Mouse (Mus musculus) intestine, embryonic 16.5 days (tissue): ENCODE measurements at regions not wholly inside any gene's neighbourhood (a gene's known extent, or its start where the extent isn't known, plus 50 kb on each side); places are given as distances from the start of the nearest gene placed in this dataset.

Experiments used
- ATAC-seq: fragments of 200-750 bp; cut with Nextera tagmentation; 2 replicates; pipeline ENCODE4 v1.8.0; 2017; ENCODE audit warnings: moderate TSS enrichment, moderate library complexity
- H3K27ac ChIP-seq: fragments of 300-500 bp; sonication (generic); 2 replicates; pipeline ENCODE4 v1.5.1; 2014; ENCODE audit warnings: mild to moderate bottlenecking, low read length
- H3K27me3 ChIP-seq: fragments of 300-500 bp; sonication (generic); replicated peaks from 2 replicates; pipeline ENCODE4 v1.6.1; 2014; ENCODE audit warnings: low read length, control low read depth, mixed read lengths; ENCODE audit not compliant: control insufficient read depth, insufficient read depth
- H3K36me3 ChIP-seq: fragments of 300-500 bp; sonication (generic); 2 replicates; pipeline ENCODE4 v1.6.1; 2014; ENCODE audit warnings: low read length, control low read depth; ENCODE audit not compliant: control insufficient read depth, insufficient read depth
- H3K4me1 ChIP-seq: fragments of 300-500 bp; sonication (generic); 2 replicates; pipeline ENCODE4 v1.6.1; 2014; ENCODE audit warnings: low read length, control low read depth, mixed read lengths; ENCODE audit not compliant: control insufficient read depth, insufficient read depth
- H3K4me2 ChIP-seq: fragments of 300-500 bp; sonication (generic); 2 replicates; pipeline ENCODE4 v1.6.1; 2014; ENCODE audit warnings: low read depth, low read length, control low read depth
- H3K4me3 ChIP-seq: fragments of 300-500 bp; sonication (generic); 2 replicates; pipeline ENCODE4 v1.5.1; 2014; ENCODE audit warnings: mild to moderate bottlenecking, low read length
- H3K9ac ChIP-seq: fragments of 300-500 bp; sonication (generic); 2 replicates; pipeline ENCODE4 v1.6.1; 2014; ENCODE audit warnings: low read depth, low read length
- H3K9me3 ChIP-seq: fragments of 300-500 bp; sonication (generic); 2 replicates; pipeline ENCODE4 v1.6.1; 2016; ENCODE audit warnings: low read length, control low read depth; ENCODE audit not compliant: control insufficient read depth
- WGBS: fragments of 180-500 bp; shearing (Covaris S2); extraction: QIAGEN DNeasy Blood & Tissue Kit; methylation state at CpG from one replicate; pipeline ENCODE4 v1.1.7; 2014; 5-methylcytosine and 5-hydroxymethylcytosine counted together

DNA sequence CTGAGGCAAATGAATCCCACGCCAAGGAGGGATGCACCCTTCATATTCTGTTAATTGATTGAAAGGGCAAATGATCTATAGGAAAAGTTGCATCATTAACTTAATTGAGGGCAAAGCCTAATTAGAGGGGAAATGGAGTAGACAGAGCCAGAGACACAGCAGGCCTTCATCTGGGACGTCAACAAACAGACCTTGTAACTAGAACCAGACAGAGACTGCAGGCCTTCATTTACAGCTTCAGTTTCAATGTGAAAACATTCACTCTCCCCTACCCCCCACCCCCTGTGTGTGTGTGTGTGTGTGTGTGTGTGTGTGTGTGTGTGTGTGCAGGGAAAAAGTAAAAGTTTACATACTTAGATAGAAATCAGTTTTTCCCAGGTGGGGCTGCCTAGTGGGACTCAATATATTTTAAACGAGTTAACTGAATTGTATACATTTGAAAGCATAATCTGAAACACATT lies 97.2 kb downstream of the Spry2 start:
- Histone ChIP-seq H3K4me1 (no peaks in the 10 kb centered on the region), H3K27ac (no peak overlapping the region), H3K4me2 (no peak overlapping the region), H3K27me3 (no peaks in the 10 kb centered on the region), H3K9me3 (no peaks in the 10 kb centered on the region), H3K4me3 (no peak overlapping the region), H3K9ac (no peak overlapping the region), H3K36me3 (no peaks in the 10 kb centered on the region)
- no peak for ATAC-seq
- 47% methylated on average over 3 of the region's 3 CpGs for WGBS

DNA sequence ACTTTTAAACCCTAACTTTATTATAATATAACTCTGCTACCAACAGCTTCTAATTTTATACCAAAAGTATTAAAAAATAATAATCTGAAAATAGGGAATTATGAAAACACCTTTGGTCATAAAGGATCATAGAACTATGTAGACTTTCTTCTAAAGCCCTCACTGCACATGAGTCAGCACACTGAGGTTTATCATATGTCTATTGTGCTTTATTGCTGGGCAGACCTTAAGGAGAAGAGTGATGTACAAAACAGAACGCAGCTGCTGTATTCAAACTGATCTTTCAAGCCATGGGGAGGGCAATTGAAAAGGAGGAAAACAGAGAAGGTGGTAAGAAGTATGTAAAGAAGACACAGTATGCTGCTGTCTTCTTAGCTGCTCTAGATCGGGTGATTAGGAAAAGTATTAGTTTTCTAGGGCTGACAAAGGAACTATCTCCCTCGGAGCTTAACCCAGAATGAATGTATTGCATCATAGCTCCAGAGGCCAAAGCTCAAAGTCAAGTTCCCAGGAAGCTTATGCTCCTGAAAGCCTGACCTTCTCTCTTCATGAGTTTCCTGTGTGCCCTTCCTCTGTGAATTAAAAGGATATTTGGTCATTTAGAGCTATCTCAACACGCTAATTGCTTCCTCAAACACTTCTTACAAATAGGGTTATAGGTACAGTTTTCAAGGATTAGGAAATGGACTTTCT lies 103.5 kb downstream of the Spry2 start:
- 63% methylated on average over 4 of the region's 4 CpGs for WGBS
- H3K4me1 ChIP-seq: 0 out of 2 replicates have a peak, but pooled peaks cover 2% of the 10 kb centered on the region

DNA sequence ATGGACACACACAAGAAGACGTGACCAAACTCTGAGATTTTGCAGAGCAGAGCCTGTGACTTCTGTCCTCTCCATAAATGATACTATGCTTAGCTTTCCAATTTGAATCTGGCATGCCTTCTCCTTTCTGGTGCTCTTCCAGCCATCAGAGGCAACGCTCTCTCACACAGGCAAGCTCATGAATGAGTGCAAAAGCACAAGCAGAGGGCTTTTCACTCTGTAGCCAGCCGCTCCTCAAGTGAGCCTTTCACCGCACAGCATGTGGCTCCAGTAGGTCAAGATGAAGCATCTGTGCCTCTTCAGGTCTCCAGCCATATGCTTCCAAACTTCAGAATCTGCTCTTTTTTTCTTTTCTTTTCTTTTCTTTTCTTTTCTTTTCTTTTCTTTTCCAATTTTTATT lies 106.2 kb downstream of the Spry2 start:
- 0 out of 2 replicates have a peak, but pooled peaks cover 2% of the 10 kb centered on the region for H3K4me1 ChIP-seq
- ATAC-seq: no peak

More for the DNA sequence above, 103.5 kb downstream of the Spry2 start:
- Histone ChIP-seq H3K27me3 (no peaks in the 10 kb centered on the region), H3K36me3 (no peaks in the 10 kb centered on the region), H3K27ac (no peak overlapping the region), H3K9me3 (no peaks in the 10 kb centered on the region), H3K9ac (no peak overlapping the region), H3K4me3 (no peak overlapping the region; the same call in 1 of the 2 replicates), H3K4me2 (no peak overlapping the region)
- peak; percentile 98 for ATAC-seq

DNA sequence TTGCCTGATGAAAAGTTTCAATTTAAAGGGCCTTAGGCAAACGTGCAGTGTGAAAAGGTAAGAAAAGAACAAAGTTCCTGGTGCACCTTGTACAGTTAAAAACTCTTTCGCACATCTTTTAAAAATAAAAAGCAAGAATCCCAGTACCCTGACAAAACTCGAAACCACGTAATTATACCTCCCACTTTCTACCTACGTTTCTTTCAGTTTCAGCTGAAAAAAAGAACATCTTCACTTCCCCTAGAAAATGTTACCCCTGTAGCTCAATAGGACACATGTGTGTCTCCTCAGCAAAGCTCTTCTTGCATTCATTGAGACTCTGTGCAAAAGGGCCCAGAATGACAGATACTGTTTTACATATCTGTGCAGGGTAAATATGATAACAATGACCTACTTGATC lies 113.2 kb downstream of the Spry2 start:
- Histone ChIP-seq H3K27ac (no peak overlapping the region), H3K36me3 (no peaks in the 10 kb centered on the region), H3K9ac (no peak overlapping the region), H3K9me3 (no peaks in the 10 kb centered on the region), H3K4me3 (no peak overlapping the region), H3K27me3 (no peaks in the 10 kb centered on the region), H3K4me1 (no peaks in the 10 kb centered on the region), H3K4me2 (no peak overlapping the region)
- 92% methylated on average over 5 of the region's 5 CpGs for WGBS
- ATAC-seq: no peak

More for the DNA sequence above, 106.2 kb downstream of the Spry2 start:
- 91% methylated on average over 4 of the region's 4 CpGs for WGBS
- H3K4me2 ChIP-seq: no peak overlapping the region
- H3K36me3 ChIP-seq: no peaks in the 10 kb centered on the region
- H3K9ac ChIP-seq: no peak overlapping the region
- H3K27me3 ChIP-seq: no peaks in the 10 kb centered on the region
- H3K4me3 ChIP-seq: no peak overlapping the region
- H3K27ac ChIP-seq: no peak overlapping the region
- H3K9me3 ChIP-seq: no peaks in the 10 kb centered on the region

DNA sequence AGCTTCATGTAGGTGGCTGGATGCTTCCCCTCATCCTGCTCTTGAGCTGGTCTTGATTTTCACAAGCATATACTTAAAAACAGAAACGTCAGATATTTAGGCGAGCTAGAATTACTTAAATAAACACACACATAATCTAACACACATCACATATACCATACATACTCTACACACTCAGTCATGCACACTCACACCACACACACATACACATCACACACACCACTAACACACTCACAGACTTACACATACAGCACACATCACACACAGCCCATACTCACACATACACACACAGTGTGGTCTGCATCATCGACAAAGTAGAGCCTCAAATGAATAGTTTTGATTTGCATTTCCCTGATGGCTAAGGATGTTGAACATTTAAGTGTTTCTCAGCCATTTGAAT lies 116.9 kb downstream of the Spry2 start:
- Histone ChIP-seq H3K9ac (no peak overlapping the region), H3K27me3 (no peaks in the 10 kb centered on the region), H3K27ac (no peak overlapping the region), H3K4me3 (no peak overlapping the region), H3K36me3 (no peaks in the 10 kb centered on the region), H3K4me1 (no peaks in the 10 kb centered on the region), H3K4me2 (no peak overlapping the region), H3K9me3 (no peaks in the 10 kb centered on the region)
- no peak for ATAC-seq
- WGBS: 61% methylated on average over 3 of the region's 3 CpGs

DNA sequence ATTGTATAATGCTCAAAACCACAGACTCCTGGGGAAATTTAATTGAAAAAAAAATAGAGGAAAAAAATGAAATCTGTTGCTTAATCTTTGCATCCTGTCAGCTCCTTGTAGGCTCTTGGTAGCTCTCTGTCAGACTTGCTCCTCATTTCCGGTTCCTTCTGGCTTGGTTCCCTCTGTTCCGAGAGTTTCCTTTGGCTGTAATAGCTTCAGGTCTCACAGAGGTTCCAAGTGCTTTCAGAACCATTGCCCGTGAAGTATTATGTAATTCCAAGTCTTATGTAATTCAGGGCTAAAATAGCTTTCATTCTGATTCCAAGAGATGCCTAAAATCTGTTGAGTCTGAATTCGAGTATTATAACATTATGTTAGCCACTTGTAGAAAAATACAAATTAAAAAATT lies 117.3 kb downstream of the Spry2 start:
- WGBS: 61% methylated on average over 4 of the region's 4 CpGs
- H3K9ac ChIP-seq: no peak overlapping the region
- H3K9me3 ChIP-seq: no peaks in the 10 kb centered on the region
- no peaks in the 10 kb centered on the region for H3K4me1 ChIP-seq
- no peaks in the 10 kb centered on the region for H3K27me3 ChIP-seq
- no peak overlapping the region for H3K27ac ChIP-seq
- H3K4me2 ChIP-seq: no peak overlapping the region
- H3K4me3 ChIP-seq: no peak overlapping the region
- H3K36me3 ChIP-seq: no peaks in the 10 kb centered on the region
- ATAC-seq: no peak

DNA sequence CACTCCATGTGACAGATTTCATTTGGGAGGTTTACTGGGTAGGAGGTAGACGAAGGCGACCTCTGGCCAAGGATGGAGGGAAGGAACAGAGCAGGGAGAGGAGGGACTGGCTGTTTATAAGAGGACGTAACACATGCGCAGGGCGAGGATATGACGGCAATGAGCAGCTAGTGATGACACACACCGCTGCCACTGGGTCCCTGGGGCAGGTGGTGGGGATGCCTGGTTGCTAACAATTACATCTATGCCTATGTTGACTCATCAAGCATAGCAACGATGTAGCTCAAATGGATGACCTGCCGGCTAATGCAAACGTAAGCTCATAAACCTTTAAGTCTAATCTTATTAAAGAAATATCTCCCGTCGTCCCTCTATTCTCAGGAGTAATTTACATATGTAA lies 122.9 kb downstream of the Spry2 start:
- Histone ChIP-seq H3K4me3 (no peak overlapping the region), H3K9me3 (no peaks in the 10 kb centered on the region), H3K36me3 (no peaks in the 10 kb centered on the region), H3K4me2 (no peak overlapping the region), H3K4me1 (no peaks in the 10 kb centered on the region), H3K27me3 (no peaks in the 10 kb centered on the region), H3K9ac (no peak overlapping the region), H3K27ac (no peak overlapping the region)
- 81% methylated on average over 12 of the region's 12 CpGs for WGBS
- no peak for ATAC-seq

DNA sequence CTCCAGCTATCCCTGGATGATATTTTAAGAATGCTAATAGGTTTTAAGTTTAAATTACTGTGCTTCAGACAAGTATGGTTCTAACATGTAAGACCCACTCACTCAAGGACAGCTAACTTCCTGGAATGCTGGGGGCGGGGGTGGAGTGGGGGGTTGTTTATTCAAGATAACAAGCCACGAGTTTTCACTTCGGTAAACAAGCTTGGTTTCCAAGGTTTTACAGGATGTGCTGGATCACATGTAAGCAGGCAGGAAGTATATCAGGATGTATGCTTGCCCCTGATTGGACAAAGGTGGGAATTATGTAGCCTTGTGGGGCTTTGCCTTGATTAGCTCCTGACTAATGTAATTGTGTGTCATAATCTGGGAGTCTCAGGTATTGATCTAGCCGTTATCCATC lies 129.5 kb downstream of the Spry2 start:
- H3K9ac ChIP-seq: no peak overlapping the region
- 33% methylated on average over 4 of the region's 4 CpGs for WGBS
- no peak overlapping the region for H3K27ac ChIP-seq
- H3K36me3 ChIP-seq: no peaks in the 10 kb centered on the region
- H3K9me3 ChIP-seq: no peaks in the 10 kb centered on the region
- no peaks in the 10 kb centered on the region for H3K27me3 ChIP-seq
- no peak overlapping the region for H3K4me3 ChIP-seq
- H3K4me1 ChIP-seq: no peaks in the 10 kb centered on the region
- ATAC-seq: peak; percentile 52
- no peak overlapping the region for H3K4me2 ChIP-seq

DNA sequence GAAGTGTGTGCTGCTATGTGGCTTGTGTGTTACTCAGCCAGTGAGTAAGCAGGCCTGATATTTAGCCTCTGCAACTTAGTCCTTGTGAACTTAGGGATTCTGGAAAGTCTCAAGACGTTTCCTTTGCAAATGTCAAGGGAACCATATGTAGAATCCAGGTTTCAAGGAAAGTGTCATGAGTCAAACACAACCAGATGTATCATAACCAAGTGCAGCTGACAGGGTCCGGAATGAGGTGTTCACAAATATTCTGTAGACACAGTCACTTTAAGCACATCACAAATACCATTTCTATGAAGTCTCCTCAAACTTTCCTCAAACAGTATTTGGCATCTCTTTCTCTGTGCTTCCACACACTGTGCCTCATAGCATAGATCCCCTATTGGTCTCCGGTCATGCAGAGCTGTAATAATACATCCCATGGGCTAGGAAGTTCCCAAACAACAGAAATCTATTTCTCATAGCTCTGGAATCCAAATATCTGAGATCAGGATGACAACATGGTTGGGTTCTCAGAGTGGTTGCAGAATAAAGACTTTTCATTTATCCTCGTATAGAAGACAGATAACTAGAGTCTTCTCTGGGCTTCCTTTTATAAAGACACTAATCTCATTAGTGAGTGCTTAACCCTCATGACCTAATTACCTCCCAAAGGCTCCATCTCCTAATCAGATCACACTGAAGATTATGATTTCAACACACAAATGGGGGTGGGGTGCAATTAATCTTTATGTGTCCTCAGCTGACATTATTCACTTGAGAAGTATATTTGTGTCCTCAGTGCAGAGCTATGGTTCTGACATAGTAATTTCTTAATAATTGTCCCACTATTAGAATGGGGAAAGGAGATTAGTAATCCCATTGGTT lies 143.9 kb downstream of the Spry2 start:
- no peak for ATAC-seq
- H3K4me3 ChIP-seq: no peak overlapping the region
- no peak overlapping the region for H3K4me2 ChIP-seq
- 73% methylated on average over 4 of the region's 4 CpGs for WGBS
- no peaks in the 10 kb centered on the region for H3K9me3 ChIP-seq
- no peak overlapping the region for H3K9ac ChIP-seq
- H3K27ac ChIP-seq: no peak overlapping the region
- no peaks in the 10 kb centered on the region for H3K4me1 ChIP-seq
- H3K27me3 ChIP-seq: no peaks in the 10 kb centered on the region
- H3K36me3 ChIP-seq: no peaks in the 10 kb centered on the region
